Mouse (Mus musculus) hindbrain, embryonic 16.5 days (tissue): ENCODE data around the gene Akap6. TPM values are rescaled to one million over a fixed set of nuclear protein-coding genes. Genes with fewer than 3 reads are reported as not detected.
A peak's percentile ranks its signal among the peaks of the same experiment; 100 is the strongest.

Experiments used
- ATAC-seq: fragments of 200-750 bp; cut with Nextera tagmentation; 2 replicates; pipeline ENCODE4 v1.8.0; 2017; ENCODE audit warnings: moderate TSS enrichment, moderate library complexity
- H3K27ac ChIP-seq: fragments of 300-500 bp; sonication (generic); 2 replicates; pipeline ENCODE4 v1.5.1; 2014; ENCODE audit warnings: low read depth, mild to moderate bottlenecking, control low read depth, low read length, moderate library complexity
- H3K27me3 ChIP-seq: fragments of 300-500 bp; sonication (generic); replicated peaks from 2 replicates; pipeline ENCODE4 v1.6.1; 2014; ENCODE audit warnings: low read length; ENCODE audit not compliant: control insufficient read depth, insufficient read depth
- H3K36me3 ChIP-seq: fragments of 300-500 bp; sonication (generic); 2 replicates; pipeline ENCODE4 v1.6.1; 2014; ENCODE audit warnings: mild to moderate bottlenecking, low read length, moderate library complexity, mixed read lengths; ENCODE audit not compliant: control insufficient read depth, insufficient read depth
- H3K4me1 ChIP-seq: fragments of 300-500 bp; sonication (generic); 2 replicates; pipeline ENCODE4 v1.6.1; 2014; ENCODE audit warnings: low read depth, low read length; ENCODE audit not compliant: control insufficient read depth, insufficient read depth
- H3K4me2 ChIP-seq: fragments of 300-500 bp; sonication (generic); 2 replicates; pipeline ENCODE4 v1.6.1; 2014; ENCODE audit warnings: mild to moderate bottlenecking, low read length, control low read depth, moderate library complexity
- H3K4me3 ChIP-seq: fragments of 300-500 bp; sonication (generic); 2 replicates; pipeline ENCODE4 v1.5.1; 2014; ENCODE audit warnings: mild to moderate bottlenecking, low read length, control low read depth, moderate library complexity
- H3K9ac ChIP-seq: fragments of 300-500 bp; sonication (generic); 2 replicates; pipeline ENCODE4 v1.6.1; 2014; ENCODE audit warnings: low read depth, mild to moderate bottlenecking, control low read depth, low read length, moderate library complexity
- H3K9me3 ChIP-seq: fragments of 300-500 bp; sonication (generic); 2 replicates; pipeline ENCODE4 v1.6.1; 2014; ENCODE audit warnings: mild to moderate bottlenecking, low read length, moderate library complexity; ENCODE audit not compliant: control insufficient read depth
- WGBS: fragments of 180-500 bp; shearing (Covaris S2); extraction: QIAGEN DNeasy Blood & Tissue Kit; methylation state at CpG from one replicate; pipeline ENCODE4 v1.1.7; 2014; 5-methylcytosine and 5-hydroxymethylcytosine counted together
- polyA plus RNA-seq: library from polyadenylated mRNA; unstranded; fragments of >200 nt; fragmentation: Nextera tagmentation; extraction: Ambion mirVana; gene quantifications from 2 replicates; pipeline ENCODE4 v1.2.1, GENCODE M21; 2015

The Akap6 gene
- polyA plus RNA-seq, 1 experiment from 2014 or later, result 23.9 TPM

DNA sequence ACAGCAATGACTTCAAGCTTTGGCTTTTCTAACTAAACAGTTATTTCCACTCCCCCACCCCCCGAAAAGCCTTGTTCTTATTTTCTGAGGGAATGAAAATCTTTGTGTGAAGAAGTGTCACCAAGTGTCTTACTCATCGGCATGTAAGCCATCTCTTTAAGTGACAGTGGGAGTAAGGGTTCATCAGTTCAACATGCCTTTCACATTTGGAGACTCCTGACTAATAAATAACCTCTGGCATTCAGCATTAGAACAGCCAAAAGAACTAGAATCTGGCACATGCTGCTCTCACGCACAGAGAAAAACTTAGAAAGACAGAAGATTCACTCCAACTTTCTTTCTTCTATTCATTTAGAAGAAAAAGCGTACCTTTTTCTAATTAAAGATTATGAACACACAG lies 226.3 kb downstream of the Akap6 start:
- no peaks in the 10 kb centered on the region for H3K36me3 ChIP-seq
- WGBS, result 64% methylated on average over 4 of the region's 4 CpGs
- no peak overlapping the region for H3K9ac ChIP-seq
- no peak for ATAC-seq
- H3K4me3 ChIP-seq, result no peak overlapping the region
- H3K27me3 ChIP-seq, result no peaks in the 10 kb centered on the region
- H3K4me1 ChIP-seq, result peaks cover 2% of the 10 kb centered on the region
- no peaks in the 10 kb centered on the region for H3K9me3 ChIP-seq
- H3K4me2 ChIP-seq, result no peak overlapping the region
- H3K27ac ChIP-seq, result no peak overlapping the region

DNA sequence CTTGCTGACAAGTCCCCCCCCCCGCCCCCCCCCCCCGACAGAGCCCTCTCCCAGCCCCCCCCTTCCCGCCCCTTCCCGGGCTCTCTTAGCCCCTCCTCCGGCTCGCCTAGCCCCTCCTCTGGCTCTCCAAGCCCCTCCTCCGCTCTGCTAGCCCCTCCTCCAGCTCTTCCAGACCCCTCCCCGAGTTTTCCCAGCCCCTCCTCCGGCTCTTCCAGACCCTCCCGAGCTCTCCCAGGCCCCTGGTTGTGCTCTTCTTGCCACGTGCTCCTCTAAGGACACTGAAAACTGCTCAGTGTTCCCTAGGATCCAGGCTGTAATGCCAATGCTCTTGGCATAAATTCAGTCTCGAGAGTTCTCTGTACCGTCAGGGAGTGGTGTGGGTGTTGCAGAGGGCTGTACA lies 234.6 kb downstream of the Akap6 start:
- Histone ChIP-seq H3K27me3 (no peaks in the 10 kb centered on the region), H3K9ac (no peak overlapping the region), H3K4me3 (no peak overlapping the region), H3K9me3 (no peaks in the 10 kb centered on the region), H3K36me3 (no peaks in the 10 kb centered on the region), H3K4me1 (peaks cover 3% of the 10 kb centered on the region; the same call in 1 of the 2 replicates), H3K4me2 (no peak overlapping the region), H3K27ac (no peak overlapping the region)
- peak; percentile 63 for ATAC-seq
- WGBS, result 56% methylated on average over 7 of the region's 13 CpGs

DNA sequence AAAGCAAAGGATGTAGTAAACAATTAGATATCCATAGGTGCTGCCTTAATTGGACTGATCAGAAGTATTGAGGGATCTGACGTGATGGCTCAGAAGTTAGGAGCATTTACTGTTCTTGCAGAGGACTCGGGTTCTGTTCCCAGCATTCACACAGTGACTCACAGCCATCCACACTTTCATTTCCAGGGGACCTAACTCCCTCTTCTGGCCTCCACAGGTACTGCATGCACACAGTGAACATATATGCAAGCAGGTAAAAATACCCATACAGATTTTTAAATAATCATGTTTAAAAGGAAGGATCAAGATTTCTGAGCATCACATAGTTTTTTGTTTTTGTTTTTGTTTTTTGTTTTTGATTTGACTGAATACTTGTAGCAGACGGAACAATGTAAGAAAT lies 235.8 kb downstream of the Akap6 start:
- Histone ChIP-seq H3K4me1 (peaks cover 3% of the 10 kb centered on the region; the same call in 1 of the 2 replicates), H3K36me3 (no peaks in the 10 kb centered on the region), H3K27me3 (no peaks in the 10 kb centered on the region), H3K9me3 (no peaks in the 10 kb centered on the region), H3K4me3 (no peak overlapping the region), H3K9ac (no peak overlapping the region), H3K27ac (no peak overlapping the region), H3K4me2 (no peak overlapping the region)
- WGBS, result 97% methylated on average over 3 of the region's 3 CpGs
- no peak for ATAC-seq

DNA sequence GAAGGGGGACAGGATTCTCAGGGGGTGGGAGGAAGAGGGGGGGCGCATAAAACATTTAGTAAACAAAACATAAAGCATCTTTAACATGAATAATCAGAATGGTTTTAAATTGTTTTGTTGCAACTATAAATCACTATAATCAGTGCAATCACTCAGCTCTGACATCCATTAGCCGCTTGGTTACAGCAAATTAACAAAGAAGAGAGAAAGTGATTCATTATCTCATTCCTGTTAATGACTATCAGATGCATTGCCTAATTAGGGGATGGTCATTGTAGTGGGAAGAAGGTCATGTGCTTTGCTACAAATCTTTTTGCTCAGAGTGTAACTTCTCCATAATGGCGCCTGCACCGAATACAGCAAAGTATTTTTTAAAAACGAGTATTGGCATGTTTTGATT lies 239.6 kb downstream of the Akap6 start:
- Histone ChIP-seq H3K9ac (no peak overlapping the region), H3K4me1 (peaks cover 3% of the 10 kb centered on the region; the same call in 1 of the 2 replicates), H3K4me3 (no peak overlapping the region), H3K9me3 (no peaks in the 10 kb centered on the region), H3K4me2 (no peak overlapping the region), H3K27ac (no peak overlapping the region), H3K36me3 (no peaks in the 10 kb centered on the region), H3K27me3 (no peaks in the 10 kb centered on the region)
- 72% methylated on average over 5 of the region's 5 CpGs for WGBS
- ATAC-seq, result no peak

DNA sequence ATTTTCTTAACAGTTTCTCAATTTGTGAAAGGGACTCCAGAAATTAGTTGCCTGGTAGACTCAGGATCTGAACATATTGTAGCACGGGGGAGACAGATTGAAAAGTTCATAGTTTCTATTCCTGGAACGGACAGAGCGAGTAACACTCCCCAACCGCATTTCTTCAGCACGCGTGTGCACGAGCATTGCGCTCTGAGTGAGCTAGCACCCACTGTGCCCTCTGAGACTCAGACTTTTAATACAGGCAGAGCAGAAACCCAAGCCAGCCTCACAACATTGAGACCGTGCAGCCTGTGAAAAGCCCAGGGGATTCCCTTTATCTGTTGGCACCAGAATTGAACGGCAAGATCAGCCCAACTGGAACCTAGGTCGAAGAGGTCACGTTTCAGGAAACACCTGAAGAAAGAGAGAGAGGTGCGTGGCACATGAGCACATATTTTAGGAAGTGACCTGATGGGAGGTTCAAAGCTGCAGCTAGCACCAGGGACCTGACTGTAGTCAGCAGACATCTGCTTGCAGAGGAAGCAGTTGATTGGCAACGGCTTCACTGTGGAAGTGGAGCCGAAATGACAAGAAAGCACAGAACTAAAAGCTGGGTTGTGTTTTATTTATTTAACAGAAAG lies 240.3 kb downstream of the Akap6 start:
- WGBS, result 71% methylated on average over 15 of the region's 15 CpGs
- H3K9me3 ChIP-seq, result no peaks in the 10 kb centered on the region
- no peaks in the 10 kb centered on the region for H3K4me1 ChIP-seq
- no peaks in the 10 kb centered on the region for H3K36me3 ChIP-seq
- no peaks in the 10 kb centered on the region for H3K27me3 ChIP-seq
- no peak overlapping the region for H3K9ac ChIP-seq
- ATAC-seq, result no peak
- no peak overlapping the region for H3K4me2 ChIP-seq
- H3K27ac ChIP-seq, result no peak overlapping the region
- H3K4me3 ChIP-seq, result no peak overlapping the region

DNA sequence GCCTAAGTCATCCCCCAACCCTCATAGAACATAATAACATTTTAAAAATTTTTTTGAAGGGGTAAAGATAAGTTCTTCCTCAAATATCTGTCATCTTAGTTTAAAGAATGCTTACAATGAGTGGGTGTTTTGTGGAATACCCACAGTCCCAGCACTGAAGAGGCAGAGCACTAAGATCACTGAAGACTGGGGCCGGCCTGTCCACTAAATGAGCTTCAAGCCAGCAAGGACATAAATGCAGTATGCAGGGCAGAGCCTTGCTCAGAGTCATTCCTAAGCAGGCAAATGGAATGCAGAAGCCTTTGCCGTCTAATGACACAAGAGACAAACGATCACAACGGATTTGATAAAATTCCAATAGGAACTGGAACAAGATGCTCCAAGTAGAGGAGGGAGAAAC lies 242.8 kb downstream of the Akap6 start:
- Histone ChIP-seq H3K4me2 (no peak overlapping the region), H3K27me3 (no peaks in the 10 kb centered on the region), H3K36me3 (peaks cover 2% of the 10 kb centered on the region; the same call in 1 of the 2 replicates), H3K4me1 (no peaks in the 10 kb centered on the region), H3K27ac (no peak overlapping the region), H3K9ac (no peak overlapping the region), H3K4me3 (no peak overlapping the region), H3K9me3 (no peaks in the 10 kb centered on the region)
- ATAC-seq, result no peak
- WGBS, result 85% methylated on average over 4 of the region's 4 CpGs

DNA sequence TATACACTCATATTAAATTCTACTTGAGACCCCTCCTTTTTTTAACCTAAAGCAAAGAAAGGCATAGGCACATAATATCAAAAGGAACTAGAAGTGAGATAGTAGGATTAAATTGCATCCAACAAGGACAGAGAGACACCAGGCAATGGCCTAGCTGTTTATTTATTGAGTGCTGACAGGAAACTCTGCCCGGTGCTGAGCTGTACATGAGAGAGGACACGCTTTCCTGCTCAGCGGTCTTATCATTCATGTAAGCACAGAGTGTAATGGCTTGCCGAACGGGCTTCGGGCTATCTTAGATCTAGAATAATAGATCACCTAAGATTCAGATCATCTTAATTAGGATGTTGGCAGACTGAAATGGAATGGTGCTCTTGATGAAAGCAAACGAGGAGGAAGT lies 245.1 kb downstream of the Akap6 start:
- no peak overlapping the region for H3K9ac ChIP-seq
- H3K27me3 ChIP-seq, result no peaks in the 10 kb centered on the region
- no peak overlapping the region for H3K27ac ChIP-seq
- WGBS, result 67% methylated on average over 7 of the region's 7 CpGs
- H3K36me3 ChIP-seq, result peaks cover 2% of the 10 kb centered on the region; the same call in 1 of the 2 replicates
- no peak overlapping the region for H3K4me3 ChIP-seq
- no peak for ATAC-seq
- H3K4me2 ChIP-seq, result no peak overlapping the region
- H3K9me3 ChIP-seq, result no peaks in the 10 kb centered on the region
- H3K4me1 ChIP-seq, result no peaks in the 10 kb centered on the region

DNA sequence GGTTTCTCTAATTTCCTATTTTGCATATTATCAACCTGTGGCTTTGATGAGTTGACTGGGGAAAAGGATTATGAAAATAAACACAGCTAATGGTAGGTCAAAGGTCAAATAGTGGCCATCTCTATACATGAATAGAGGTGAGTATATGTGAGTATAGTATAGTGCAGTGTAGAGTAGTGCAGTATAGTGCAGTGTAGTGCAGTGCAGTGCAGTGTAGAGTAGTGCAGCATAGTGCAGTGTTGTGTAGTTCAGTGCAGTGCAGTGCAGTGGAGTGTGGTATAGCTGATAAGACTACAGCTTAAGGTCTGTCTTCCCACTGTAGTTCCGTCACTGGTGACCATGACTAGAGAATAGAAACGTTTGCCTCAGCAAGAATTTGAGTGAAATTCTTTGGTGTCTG lies 245.8 kb downstream of the Akap6 start:
- no peaks in the 10 kb centered on the region for H3K27me3 ChIP-seq
- H3K9me3 ChIP-seq, result no peaks in the 10 kb centered on the region
- WGBS, result 83% methylated on average over 2 of the region's 2 CpGs
- 0 out of 2 replicates have a peak, but pooled peaks have one; percentile 63 for ATAC-seq
- H3K9ac ChIP-seq, result no peak overlapping the region
- no peaks in the 10 kb centered on the region for H3K4me1 ChIP-seq
- peaks cover 2% of the 10 kb centered on the region; the same call in 1 of the 2 replicates for H3K36me3 ChIP-seq
- H3K4me3 ChIP-seq, result no peak overlapping the region
- H3K27ac ChIP-seq, result no peak overlapping the region
- H3K4me2 ChIP-seq, result no peak overlapping the region

DNA sequence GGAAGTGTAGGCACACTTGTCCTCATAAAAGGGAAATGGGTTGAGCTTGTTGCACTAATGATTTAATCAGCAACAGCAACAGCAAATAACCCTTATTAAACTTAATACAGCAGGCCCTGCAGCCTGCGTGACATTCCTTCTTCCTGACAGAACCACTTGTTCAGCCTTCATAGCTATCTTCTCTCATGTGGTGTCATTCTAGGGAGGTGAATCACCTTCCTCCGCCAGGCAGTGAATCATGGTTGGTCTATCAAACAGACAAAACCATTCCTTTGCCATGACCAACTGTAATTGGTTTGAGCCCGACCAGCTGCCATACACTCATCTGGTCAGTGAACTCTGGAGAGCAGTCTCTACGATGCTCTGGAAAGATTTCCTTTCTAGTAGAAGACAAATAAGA lies 251.5 kb downstream of the Akap6 start:
- peaks cover 2% of the 10 kb centered on the region; the same call in 1 of the 2 replicates for H3K36me3 ChIP-seq
- no peak overlapping the region for H3K9ac ChIP-seq
- H3K4me2 ChIP-seq, result no peak overlapping the region
- no peaks in the 10 kb centered on the region for H3K9me3 ChIP-seq
- H3K4me1 ChIP-seq, result no peaks in the 10 kb centered on the region
- no peaks in the 10 kb centered on the region for H3K27me3 ChIP-seq
- WGBS, result 80% methylated on average over 4 of the region's 4 CpGs
- H3K4me3 ChIP-seq, result no peak overlapping the region
- ATAC-seq, result no peak
- no peak overlapping the region for H3K27ac ChIP-seq
